Mouse (Mus musculus): ENCODE results near the gene Irf2bp2. TPM values are rescaled to one million over a fixed set of nuclear protein-coding genes. Genes with fewer than 3 reads are reported as not detected.

Gene Irf2bp2
- polyA plus RNA-seq, 1 experiment from 2014 or later, result 6.5 TPM

DNA sequence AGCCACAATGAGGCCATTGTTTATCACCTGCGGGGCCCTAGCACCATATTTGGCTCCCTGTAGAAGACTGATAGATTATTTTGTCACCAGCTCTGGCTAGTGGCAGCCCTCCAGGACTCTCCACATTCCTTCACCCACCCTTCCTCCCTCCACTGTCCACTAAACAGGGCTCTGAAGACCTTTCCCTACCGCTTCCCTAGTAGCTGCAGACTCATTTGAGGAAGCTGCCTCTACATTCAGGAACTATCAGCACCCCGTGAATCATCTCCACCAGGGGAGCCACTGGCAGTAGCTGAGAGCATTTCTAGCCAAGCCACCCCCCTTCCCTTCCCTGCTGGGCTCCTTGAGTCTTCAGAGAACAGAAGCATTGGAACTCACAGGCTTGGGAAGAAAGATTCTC lies 45.9 kb downstream of the Irf2bp2 start:
- peaks cover 31% of the 10 kb centered on the region for H3K4me1 ChIP-seq
- no peaks in the 10 kb centered on the region for H3K9me3 ChIP-seq
- no peaks in the 10 kb centered on the region for H3K27me3 ChIP-seq (ENCODE audit: insufficient read depth, poor library complexity, severe bottlenecking)
- H3K27ac ChIP-seq, result peak overlapping the region; percentile 48
- no peaks in the 10 kb centered on the region for H3K36me3 ChIP-seq
- no peak overlapping the region for H3K4me3 ChIP-seq
- 22% methylated on average over 3 of the region's 3 CpGs for WGBS
- no peak for DNase-seq (ENCODE audit: low spot score)

- Histone ChIP-seq H3K27me3 (ENCODE audit: insufficient read depth, poor library complexity, severe bottlenecking) (no peaks in the 10 kb centered on the region), H3K4me1 (peaks cover 36% of the 10 kb centered on the region), H3K9me3 (no peaks in the 10 kb centered on the region), H3K4me3 (no peak overlapping the region), H3K27ac (peak overlapping the region; percentile 48), H3K36me3 (no peaks in the 10 kb centered on the region)
- WGBS, result 91% methylated on average over 4 of the region's 4 CpGs
- DNase-seq (ENCODE audit: low spot score), result no peak
Observed at GRCm38 (mm10) chr8:126547361-126547760, 46.4 kb downstream of the Irf2bp2 start.

DNA sequence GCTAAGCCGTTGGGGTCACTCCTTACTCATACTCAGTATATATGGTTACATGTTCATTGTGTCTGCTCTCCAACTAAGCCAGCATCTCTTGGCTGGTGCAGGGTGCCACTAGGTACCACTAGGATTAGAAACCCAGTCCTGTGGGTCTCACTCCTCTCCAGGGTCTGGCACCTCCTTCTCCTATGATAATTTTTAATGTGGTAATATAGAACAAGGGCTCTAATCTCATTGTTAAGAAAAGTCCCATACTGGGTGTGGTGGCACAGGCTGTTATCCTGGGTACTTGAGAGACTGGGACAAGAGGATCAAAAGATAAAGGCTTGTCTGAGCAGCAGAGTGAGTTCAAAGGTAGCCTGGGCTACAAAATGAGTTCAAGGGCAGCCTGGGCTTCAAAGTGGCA lies 47.3 kb downstream of the Irf2bp2 start:
- Histone ChIP-seq H3K27ac (no peak overlapping the region), H3K4me3 (no peak overlapping the region), H3K27me3 (ENCODE audit: insufficient read depth, poor library complexity, severe bottlenecking) (no peaks in the 10 kb centered on the region), H3K36me3 (no peaks in the 10 kb centered on the region), H3K9me3 (no peaks in the 10 kb centered on the region), H3K4me1 (peaks cover 42% of the 10 kb centered on the region)
- 80% methylated on average over 1 of the region's 1 CpGs for WGBS
- DNase-seq (ENCODE audit: low spot score), result no peak

- peaks cover 51% of the 10 kb centered on the region for H3K4me1 ChIP-seq
- no peaks in the 10 kb centered on the region for H3K36me3 ChIP-seq
- WGBS, result 77% methylated on average over 8 of the region's 8 CpGs
- no peaks in the 10 kb centered on the region for H3K9me3 ChIP-seq
- H3K4me3 ChIP-seq, result no peak overlapping the region
- DNase-seq (ENCODE audit: low spot score), result no peak
- no peaks in the 10 kb centered on the region for H3K27me3 ChIP-seq (ENCODE audit: insufficient read depth, poor library complexity, severe bottlenecking)
- H3K27ac ChIP-seq, result peak overlapping the region; percentile 59; the same call in 1 of the 2 replicates
Observed at GRCm38 (mm10) chr8:126543407-126543806, 50.4 kb downstream of the Irf2bp2 start.

- Histone ChIP-seq H3K4me1 (peaks cover 52% of the 10 kb centered on the region), H3K9me3 (no peaks in the 10 kb centered on the region), H3K4me3 (no peak overlapping the region), H3K36me3 (no peaks in the 10 kb centered on the region), H3K27ac (peak overlapping the region; percentile 59; the same call in 1 of the 2 replicates), H3K27me3 (ENCODE audit: insufficient read depth, poor library complexity, severe bottlenecking) (no peaks in the 10 kb centered on the region)
- WGBS, result 65% methylated on average over 5 of the region's 5 CpGs
- DNase-seq (ENCODE audit: low spot score), result no peak
Observed at GRCm38 (mm10) chr8:126542757-126543156, 51.0 kb downstream of the Irf2bp2 start.

DNA sequence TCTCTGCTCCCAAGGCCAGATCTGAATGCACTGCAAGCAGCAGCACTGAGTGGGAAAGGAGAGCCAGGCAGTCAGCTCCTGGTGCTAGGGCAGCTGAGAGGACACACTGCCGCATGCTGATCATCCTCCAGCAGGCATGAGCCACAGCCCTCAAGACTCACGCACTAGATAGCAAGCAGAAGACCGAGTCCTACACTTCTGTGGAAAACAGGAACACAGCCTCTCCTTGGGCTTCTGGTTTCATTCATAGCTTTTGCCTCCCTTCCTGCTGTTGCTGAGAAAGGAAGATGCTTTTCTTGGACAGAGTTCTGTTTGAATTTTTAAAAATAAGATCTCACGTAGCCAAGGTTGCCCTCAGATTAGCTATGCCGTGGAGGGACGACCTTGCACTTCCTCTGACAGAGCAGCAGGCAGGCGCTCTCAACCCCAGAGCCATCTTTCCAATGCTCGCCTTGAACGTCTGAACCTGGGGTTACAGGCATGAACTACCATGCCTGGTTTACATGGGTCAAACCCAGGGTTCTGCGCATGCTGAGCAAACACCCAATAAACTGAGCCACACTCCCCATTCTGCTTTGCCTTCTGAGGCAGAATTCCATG lies 51.6 kb downstream of the Irf2bp2 start:
- H3K27ac ChIP-seq, result peak overlapping the region; percentile 59; the same call in 1 of the 2 replicates
- peaks cover 52% of the 10 kb centered on the region for H3K4me1 ChIP-seq
- no peaks in the 10 kb centered on the region for H3K9me3 ChIP-seq
- H3K4me3 ChIP-seq, result no peak overlapping the region
- no peaks in the 10 kb centered on the region for H3K27me3 ChIP-seq (ENCODE audit: insufficient read depth, poor library complexity, severe bottlenecking)
- H3K36me3 ChIP-seq, result no peaks in the 10 kb centered on the region
- DNase-seq (ENCODE audit: low spot score), result no peak
- 60% methylated on average over 10 of the region's 10 CpGs for WGBS

- Histone ChIP-seq H3K27ac (peak overlapping the region; percentile 83; the same call in 1 of the 2 replicates), H3K9me3 (no peaks in the 10 kb centered on the region), H3K27me3 (ENCODE audit: insufficient read depth, poor library complexity, severe bottlenecking) (no peaks in the 10 kb centered on the region), H3K4me3 (no peak overlapping the region), H3K36me3 (no peaks in the 10 kb centered on the region), H3K4me1 (peaks cover 66% of the 10 kb centered on the region)
- no peak for DNase-seq (ENCODE audit: low spot score)
- 86% methylated on average over 5 of the region's 5 CpGs for WGBS
Observed at GRCm38 (mm10) chr8:126540298-126540697, 53.5 kb downstream of the Irf2bp2 start.

- H3K4me1 ChIP-seq, result peaks cover 66% of the 10 kb centered on the region
- peak overlapping the region; percentile 83 for H3K27ac ChIP-seq
- no peaks in the 10 kb centered on the region for H3K27me3 ChIP-seq (ENCODE audit: insufficient read depth, poor library complexity, severe bottlenecking)
- WGBS, result 53% methylated on average over 10 of the region's 10 CpGs
- H3K36me3 ChIP-seq, result no peaks in the 10 kb centered on the region
- no peaks in the 10 kb centered on the region for H3K9me3 ChIP-seq
- H3K4me3 ChIP-seq, result no peak overlapping the region
- no peak for DNase-seq (ENCODE audit: low spot score)
Observed at GRCm38 (mm10) chr8:126539355-126540093, 54.3 kb downstream of the Irf2bp2 start.

DNA sequence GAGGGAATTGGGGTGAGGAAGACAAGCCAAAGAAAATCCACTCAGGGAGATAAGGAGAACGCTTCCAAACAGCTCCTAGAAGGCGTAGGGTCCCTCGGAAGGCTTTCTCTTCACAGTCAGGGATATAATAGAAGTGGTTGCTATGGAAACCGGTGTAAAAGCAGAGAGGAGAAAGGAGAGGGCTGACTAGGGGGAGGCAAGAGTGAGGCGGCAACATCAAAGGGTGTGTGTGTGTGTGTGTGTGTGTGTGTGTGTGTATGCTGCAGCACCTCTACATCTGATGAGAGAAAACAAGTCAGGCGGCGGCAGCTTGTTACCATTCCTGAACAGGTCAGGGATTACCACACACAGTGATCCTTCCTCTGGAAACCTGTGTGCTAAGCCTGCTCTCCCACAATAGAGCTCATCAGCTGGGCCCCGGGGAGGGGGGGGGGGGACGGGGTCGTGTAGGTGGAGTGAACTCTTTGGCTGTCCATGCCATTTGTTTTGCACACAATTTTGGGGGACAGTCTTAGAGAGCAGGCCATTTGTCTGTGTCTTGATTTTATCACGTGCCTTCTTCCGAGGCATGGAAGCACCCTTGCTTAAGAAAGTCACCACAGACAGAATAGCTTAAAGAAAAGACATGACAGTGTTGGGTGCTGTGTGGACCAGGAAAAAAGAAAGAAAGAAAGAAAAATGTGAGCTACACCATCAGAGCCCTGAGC lies 55.0 kb downstream of the Irf2bp2 start:
- H3K4me1 ChIP-seq, result peaks cover 66% of the 10 kb centered on the region
- no peaks in the 10 kb centered on the region for H3K27me3 ChIP-seq (ENCODE audit: insufficient read depth, poor library complexity, severe bottlenecking)

More for the DNA sequence above, 55.0 kb downstream of the Irf2bp2 start:
- no peak for DNase-seq (ENCODE audit: low spot score)
- Histone ChIP-seq H3K27ac (peak overlapping the region; percentile 83), H3K36me3 (no peaks in the 10 kb centered on the region), H3K4me3 (peak overlapping the region; percentile 27), H3K9me3 (no peaks in the 10 kb centered on the region)
- WGBS, result 12% methylated on average over 12 of the region's 12 CpGs

Other genes starting within 250 kb of the Irf2bp2 start
- 47.0 and 52.5 TPM in 2 replicates for gene Coa6, start 171.5 kb downstream of the Irf2bp2 start, polyA plus RNA-seq (2016; fragmentation: Nextera tagmentation; extraction: Ambion mirVana)
- 1.9 and 2.7 TPM in 2 replicates for gene Tarbp1, start 118.9 kb downstream of the Irf2bp2 start, polyA plus RNA-seq (2016; fragmentation: Nextera tagmentation; extraction: Ambion mirVana)

All from heart, embryonic 10.5 days (tissue).